Comparison of ENCODE assay signal across 19 mouse cellular contexts in the genomic region with DNA sequence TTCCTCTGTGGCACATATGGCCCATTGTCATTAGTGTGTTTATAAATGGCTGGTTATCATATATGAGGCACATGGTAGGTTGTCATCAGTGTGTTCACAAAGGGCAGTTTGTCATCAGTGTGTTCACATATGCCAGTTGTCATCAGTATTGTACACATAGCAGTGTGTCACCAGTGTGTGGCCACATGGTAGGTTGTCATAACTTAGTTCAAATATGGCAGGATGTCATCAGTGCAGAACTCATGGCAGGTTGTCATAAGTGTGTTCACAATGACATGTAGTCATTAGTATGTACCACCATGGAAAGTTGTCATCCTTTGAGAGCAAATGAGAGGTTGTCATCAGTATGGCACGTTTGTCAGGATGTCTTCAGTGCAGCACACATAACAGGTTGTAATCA.
"Had no signal": no experiment of that assay in that cellular context is flagged by ENCODE, and none has a peak within 500 bp of the region (broad histone marks: within the 10 kb centered on the region; RNA-seq: fewer than 3 reads in every experiment).

No protein-coding gene starts in this region.

- H3K27me3 ChIP-seq: kidney, embryonic 15.5 days; liver, embryonic 13.5 days; neural tube, embryonic 13.5 days had no signal

- H3K4me1 ChIP-seq: kidney, embryonic 15.5 days; liver, embryonic 13.5 days; neural tube, embryonic 13.5 days had no signal

- H3K36me3 ChIP-seq: kidney, embryonic 15.5 days; liver, embryonic 13.5 days; neural tube, embryonic 13.5 days had no signal

- H3K27ac ChIP-seq: kidney, embryonic 15.5 days; left cerebral cortex, adult 2 months; liver, embryonic 13.5 days; neural tube, embryonic 13.5 days; stomach, postnatal 0 days had no signal

- H3K4me3 ChIP-seq: kidney, embryonic 15.5 days; left cerebral cortex, adult 2 months; liver, embryonic 13.5 days; neural tube, embryonic 13.5 days had no signal

- H3K9me3 ChIP-seq: kidney, embryonic 15.5 days; liver, embryonic 13.5 days; neural tube, embryonic 13.5 days had no signal

- H3K9ac ChIP-seq: kidney, embryonic 15.5 days; liver, embryonic 13.5 days; neural tube, embryonic 13.5 days had no signal

- H3K4me2 ChIP-seq: kidney, embryonic 15.5 days; liver, embryonic 13.5 days; midbrain, embryonic 11.5 days; neural tube, embryonic 13.5 days had no signal

- DNase-seq: kidney, postnatal 10 days; kidney, postnatal 36 days; layer of hippocampus, postnatal 36 days; liver, embryonic 13.5 days; lung, adult 2 months; lung, postnatal 14 days; lung, postnatal 4 days; midbrain, embryonic 14.5 days; right cerebral cortex, adult 18-20 months; right cerebral cortex, postnatal 14 days; right cerebral cortex, postnatal 4 days; thymus, adult 2 months; thymus, postnatal 14 days; thymus, postnatal 4 days had no signal
